Mouse (Mus musculus) retina, postnatal 1 day (tissue): ENCODE measurements around the gene Bspry.
"Not testable (repeated sequence)": the region's sequence is repeated elsewhere in the genome, so short reads cannot be mapped to it uniquely, and the experiment has no call there.

ENCODE experiments used
- DNase-seq: peaks from one replicate; pipeline ENCODE4 v3.0.0-alpha.2; 2012

Gene Bspry

GRCm38 (mm10) chr4:62479937-62480708, at the start of gene Bspry:
TSS of gene Bspry (plus strand) at chr4:62480053.
- peak; percentile 37 for DNase-seq

- no peak for DNase-seq
Observed at GRCm38 (mm10) chr4:62430678-62431077, 49.2 kb upstream of the Bspry start.

DNA sequence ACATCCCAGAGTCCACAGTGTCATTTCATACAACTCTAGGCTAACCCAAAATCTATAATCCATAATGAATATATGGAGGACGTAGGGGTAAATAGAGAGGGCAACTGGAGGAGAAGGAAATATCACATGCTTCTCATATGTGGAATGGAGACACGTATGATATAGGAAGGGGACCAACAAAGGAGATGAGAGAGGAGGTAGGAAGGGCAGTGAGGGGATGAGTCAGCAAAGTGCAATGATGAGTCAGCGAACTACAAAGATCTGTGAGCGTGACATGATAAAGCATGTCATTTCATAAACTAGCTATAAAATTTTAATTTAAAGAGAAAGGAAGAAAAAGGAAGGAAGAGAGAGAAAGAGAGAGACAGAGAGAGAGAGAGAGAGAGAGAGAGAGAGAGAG, 48.3 kb upstream of the Bspry start:
- DNase-seq: no peak

- DNase-seq: no peak
Observed at GRCm38 (mm10) chr4:62433939-62434870, 45.6 kb upstream of the Bspry start.

GRCm38 (mm10) chr4:62435081-62435480, 44.8 kb upstream of the Bspry start, which contains the start of gene Rnf183:
TSS of gene Rnf183 (minus strand) at chr4:62435252.
- DNase-seq: no peak

- DNase-seq: no peak
Observed at GRCm38 (mm10) chr4:62437256-62437778, 42.5 kb upstream of the Bspry start.

DNA sequence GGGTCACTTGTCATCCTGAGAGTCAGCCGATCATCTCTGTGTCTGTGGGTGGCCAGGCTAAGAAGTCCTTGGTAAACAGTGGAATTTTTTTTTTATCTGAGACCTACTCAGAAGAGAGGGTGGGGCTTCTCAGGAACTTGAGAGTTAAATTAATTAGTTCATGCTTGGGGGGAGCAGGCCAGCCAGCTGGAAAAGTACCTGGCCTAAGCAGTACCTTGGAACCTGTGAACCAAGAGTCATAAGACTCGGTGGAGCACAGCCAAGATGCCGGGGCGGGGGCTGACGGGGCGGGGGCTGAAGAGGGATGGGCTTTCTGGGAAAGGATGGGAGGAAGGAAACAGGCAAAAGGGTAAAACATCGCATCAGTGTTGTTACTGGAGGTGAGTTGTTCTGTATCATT, 42.0 kb upstream of the Bspry start:
- no peak for DNase-seq

GRCm38 (mm10) chr4:62439793-62440192, 40.1 kb upstream of the Bspry start:
- no peak for DNase-seq

- no peak for DNase-seq
Observed at GRCm38 (mm10) chr4:62440544-62440943, 39.3 kb upstream of the Bspry start.

GRCm38 (mm10) chr4:62440986-62441385, 38.9 kb upstream of the Bspry start:
- DNase-seq: no peak

- peak; percentile 48 for DNase-seq
Observed at GRCm38 (mm10) chr4:62454995-62455394, 24.9 kb upstream of the Bspry start.

GRCm38 (mm10) chr4:62459081-62459480, 20.8 kb upstream of the Bspry start:
- no peak for DNase-seq

GRCm38 (mm10) chr4:62460348-62460747, 19.5 kb upstream of the Bspry start:
- DNase-seq: no peak

DNA sequence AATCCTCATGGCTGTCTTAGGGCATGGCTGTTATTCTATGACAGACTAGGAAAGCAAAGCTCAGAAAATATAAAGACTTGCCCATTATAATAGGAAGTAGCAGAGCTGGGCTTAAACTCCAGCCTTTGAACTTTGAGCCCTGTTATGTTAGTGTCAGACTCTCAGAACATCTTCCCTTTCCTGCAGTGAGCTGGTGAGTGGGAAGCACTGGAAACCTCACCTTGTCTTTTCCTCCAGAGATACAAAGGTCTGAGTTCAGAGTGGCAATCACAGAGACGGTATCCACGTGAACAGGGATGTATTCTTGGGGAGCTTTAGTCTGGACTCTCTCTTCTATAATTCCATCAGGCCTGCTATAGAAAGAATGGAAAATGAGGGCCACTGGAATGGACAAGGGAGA, 16.7 kb upstream of the Bspry start:
- no peak for DNase-seq

GRCm38 (mm10) chr4:62468158-62468557, 11.7 kb upstream of the Bspry start:
- no peak for DNase-seq

DNA sequence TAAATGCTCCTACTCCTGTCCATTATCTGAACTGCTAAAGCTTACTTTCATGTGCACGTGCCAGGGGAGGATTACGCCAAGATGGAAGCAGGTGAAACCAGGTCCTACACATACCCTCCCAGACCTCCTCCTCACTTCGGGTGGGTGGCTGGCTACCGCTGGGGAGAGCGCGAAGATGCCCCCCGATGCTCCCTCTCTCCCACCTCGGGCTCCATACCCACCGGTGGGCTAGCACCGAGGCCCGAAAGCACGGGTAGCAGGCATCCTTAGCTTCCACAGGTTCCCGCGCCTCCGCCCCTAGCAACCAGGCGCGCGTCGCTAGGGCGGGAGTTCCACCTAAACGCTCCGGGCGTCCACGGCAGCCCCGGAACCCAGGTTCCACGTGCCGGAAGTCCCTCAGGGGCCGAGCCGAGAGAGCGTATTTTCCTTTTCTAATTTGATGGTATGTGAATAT, 9.2 kb upstream of the Bspry start, which contains the start of gene Wdr31:
Wdr31 (minus strand) TSS at position 299 of the 454 bp plus-strand sequence.
- DNase-seq: peak; percentile 88

- no peak for DNase-seq
Observed at GRCm38 (mm10) chr4:62472071-62472470, 7.8 kb upstream of the Bspry start.

GRCm38 (mm10) chr4:62475131-62475530, 4.7 kb upstream of the Bspry start:
- DNase-seq: no peak

DNA sequence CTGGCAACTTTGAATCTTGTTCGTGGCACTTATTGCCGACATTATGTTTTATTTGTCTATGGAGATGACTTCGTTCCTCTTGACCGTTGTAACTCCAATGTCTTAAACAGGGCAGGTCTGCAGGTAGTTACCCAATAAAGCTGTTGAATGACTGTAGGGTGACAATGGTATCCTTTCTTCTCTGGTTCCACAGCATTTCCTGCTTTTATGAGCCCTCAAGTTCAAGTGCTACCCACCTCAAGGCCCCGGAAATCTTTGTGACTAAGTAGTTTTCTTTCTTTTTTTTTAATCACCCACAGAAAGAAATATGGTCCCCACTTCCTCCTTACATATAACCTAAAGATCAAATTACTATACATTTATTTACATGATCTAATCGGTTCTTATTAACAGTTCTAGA, 4.1 kb upstream of the Bspry start:
- no peak for DNase-seq

DNA sequence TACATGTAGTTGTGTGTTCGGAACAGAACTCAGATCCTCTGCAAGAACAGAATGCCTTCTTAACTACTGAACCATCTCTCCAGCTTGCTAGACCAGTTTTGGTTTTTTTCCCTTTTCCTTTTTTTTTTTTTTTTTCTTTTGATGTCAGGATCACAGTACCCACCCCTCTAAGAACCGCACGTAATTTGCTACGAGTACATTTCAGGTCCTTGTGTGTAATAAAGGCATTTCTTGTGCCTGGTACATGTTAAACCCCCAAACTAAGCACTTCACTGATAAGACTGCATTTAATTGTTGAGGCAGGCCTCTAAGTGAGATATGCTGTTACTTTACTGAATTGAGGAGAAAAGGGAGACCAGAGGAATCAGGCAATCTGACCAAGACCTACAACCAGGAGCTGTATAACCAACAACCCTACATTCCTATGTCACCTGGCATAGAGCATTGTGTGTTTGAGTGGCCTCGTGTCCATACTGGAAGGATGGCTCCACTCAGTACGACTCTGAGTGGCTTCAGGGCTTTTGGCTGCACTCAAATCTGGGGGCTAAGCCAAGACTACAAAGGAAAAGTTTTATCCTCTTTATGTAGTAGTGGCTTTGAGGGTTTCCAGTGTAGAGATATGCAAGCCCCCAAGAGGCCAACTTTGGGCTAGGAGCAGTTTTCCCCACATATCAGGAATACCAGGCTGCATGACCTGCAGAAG, 2.2 kb upstream of the Bspry start:
- no peak for DNase-seq

- not testable (repeated sequence) for DNase-seq
Observed at GRCm38 (mm10) chr4:62479593-62479936, 288 bp upstream of the Bspry start.

DNA sequence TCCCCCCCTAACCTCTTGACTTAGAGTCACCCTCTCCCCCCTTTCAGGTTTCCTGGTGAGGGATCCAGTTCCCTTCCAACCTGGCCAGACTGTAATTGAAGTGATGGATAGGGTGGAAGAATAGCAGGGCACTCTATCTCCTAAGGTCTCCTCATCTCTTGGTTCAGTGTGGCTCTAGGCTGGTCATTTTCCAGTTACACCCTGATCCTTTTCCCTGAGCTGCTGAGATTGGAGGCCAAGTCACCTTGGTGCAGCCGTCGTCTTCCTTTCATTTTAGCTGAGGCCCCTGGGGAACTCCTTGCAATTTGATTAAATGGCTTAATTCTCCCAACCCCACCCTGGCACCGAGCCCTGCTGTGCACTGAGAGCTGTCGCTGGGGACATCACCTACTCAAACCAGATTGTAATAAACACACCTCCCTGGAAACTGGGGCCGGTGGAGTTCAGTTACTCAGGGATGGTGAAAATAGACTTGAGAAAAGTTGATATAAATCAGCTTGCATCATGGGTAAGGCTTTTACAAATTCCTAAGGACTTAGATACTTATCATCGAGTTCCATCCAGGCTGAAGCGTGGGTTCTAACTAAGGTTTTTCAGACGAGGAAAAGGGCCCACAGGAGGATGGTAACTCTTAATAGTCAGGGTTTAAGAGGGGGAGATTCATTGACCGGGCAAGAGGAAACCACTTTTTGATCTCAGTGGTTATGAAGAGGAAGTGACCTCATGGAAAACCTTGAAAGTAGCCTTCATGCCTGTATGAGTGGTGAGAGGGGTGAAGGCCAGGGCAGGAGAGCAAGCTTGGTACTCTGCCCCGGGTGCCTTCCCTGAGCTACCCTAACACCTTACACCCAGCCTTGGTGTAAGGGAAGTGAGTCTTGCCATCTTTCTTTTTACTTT, 1.1 kb downstream of the Bspry start:
- DNase-seq: no peak
